Mouse (Mus musculus) E14TG2a.4 (cell line): ENCODE measurements around the gene Zpbp2.

Experiments used
- CTCF ChIP-seq: conservative IDR thresholded peaks from 2 replicates; pipeline ENCODE4 v1.5.1; 2014; ENCODE audit warnings: low read length
- NANOG ChIP-seq: IDR thresholded peaks from 2 replicates; pipeline ENCODE4 v1.6.1; 2014; ENCODE audit warnings: borderline replicate concordance, low read length, mixed read lengths
- POU5F1 ChIP-seq: IDR thresholded peaks from 2 replicates; pipeline ENCODE4 v1.6.1; 2014; ENCODE audit warnings: low read length, borderline replicate concordance

DNA sequence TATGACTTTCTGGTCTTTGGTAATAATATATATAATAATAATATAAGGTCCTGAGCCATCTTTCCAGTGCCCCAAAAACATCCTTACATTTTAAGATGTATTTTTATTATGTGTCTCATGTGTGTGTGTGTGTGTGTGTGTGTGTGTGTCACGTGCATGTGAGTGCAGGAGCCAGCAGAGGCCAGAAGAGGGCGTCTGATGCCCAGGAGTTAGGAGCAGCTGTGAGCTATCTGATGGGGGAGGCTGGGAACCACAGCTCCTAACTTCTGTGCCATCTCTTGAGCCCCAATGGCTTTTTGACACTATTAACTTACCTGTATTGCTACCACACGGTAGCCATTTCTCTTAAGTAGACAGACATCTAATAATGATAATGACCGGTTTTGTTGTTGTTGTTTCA is 3.1 kb downstream of the Zpbp2 start:
- TF ChIP-seq CTCF: peak; percentile 26; the same call in 1 of the 2 replicates
- no peak for TF ChIP-seq POU5F1
- no peak for TF ChIP-seq NANOG
